Mouse (Mus musculus): ENCODE measurements at regions not wholly inside any gene's neighbourhood (a gene's known extent, or its start where the extent isn't known, plus 50 kb on each side); places are given as distances from the start of the nearest gene placed in this dataset.

DNA sequence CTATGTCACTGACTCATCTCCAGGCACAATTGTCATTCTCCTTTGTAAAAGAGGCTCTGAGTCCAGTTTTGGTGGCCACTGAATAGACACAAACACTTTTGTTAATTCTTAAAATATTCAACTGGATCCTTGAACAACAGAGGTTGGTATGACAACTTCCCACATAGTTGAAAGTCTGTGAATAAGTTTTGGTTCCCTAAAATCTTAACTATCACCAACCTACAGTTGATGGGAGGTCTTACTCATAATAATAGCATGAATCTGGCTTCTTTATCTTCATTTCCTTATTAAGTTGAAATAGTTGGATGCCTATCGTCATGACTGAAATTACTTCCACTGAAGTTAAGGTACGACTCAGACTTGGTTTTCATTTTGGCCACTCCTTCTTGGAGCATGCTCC lies 55.3 kb upstream of the Mtpn start:
- Histone ChIP-seq H3K27me3 (replicated peaks; ENCODE audit: control insufficient read depth, insufficient read depth, low read length) (no peaks in the 10 kb centered on the region), H3K9ac (ENCODE audit: low read depth, low read length) (no peak overlapping the region), H3K36me3 (ENCODE audit: control insufficient read depth, insufficient read depth, low read length) (no peaks in the 10 kb centered on the region), H3K27ac (ENCODE audit: low read depth, low read length) (no peak overlapping the region), H3K4me2 (ENCODE audit: low read length) (no peak overlapping the region), H3K4me3 (ENCODE audit: low read length) (no peak overlapping the region), H3K9me3 (ENCODE audit: control insufficient read depth, low read length) (no peaks in the 10 kb centered on the region), H3K4me1 (ENCODE audit: control insufficient read depth, insufficient read depth, low read depth, low read length) (no peaks in the 10 kb centered on the region)
- 85% methylated on average over 2 of the region's 2 CpGs for WGBS
- no peak for ATAC-seq

DNA sequence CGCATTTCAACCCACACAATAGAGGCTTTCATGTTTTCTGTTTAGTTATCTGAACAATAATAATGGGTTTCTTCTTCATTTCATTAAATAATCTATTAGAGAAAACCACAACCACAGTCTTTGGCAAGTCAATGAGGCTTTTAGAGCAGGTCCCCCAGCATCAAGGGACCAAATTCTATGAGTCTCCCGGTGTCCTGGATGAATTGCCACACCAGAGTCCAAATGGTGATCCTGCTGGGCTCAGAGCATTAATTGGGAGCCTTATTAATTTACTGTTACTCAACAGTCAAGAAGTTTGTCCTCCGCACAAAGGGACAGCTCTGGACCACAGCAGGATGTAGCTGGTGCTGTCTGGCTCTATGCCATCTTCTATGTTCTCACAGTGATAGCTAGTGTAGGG lies 52.5 kb upstream of the Mtpn start:
- H3K27me3 ChIP-seq (replicated peaks; ENCODE audit: control insufficient read depth, insufficient read depth, low read length): no peaks in the 10 kb centered on the region
- no peaks in the 10 kb centered on the region for H3K4me1 ChIP-seq (ENCODE audit: control insufficient read depth, insufficient read depth, low read depth, low read length)
- H3K27ac ChIP-seq (ENCODE audit: low read depth, low read length): no peak overlapping the region
- ATAC-seq: no peak
- 75% methylated on average over 3 of the region's 3 CpGs for WGBS
- H3K9me3 ChIP-seq (ENCODE audit: control insufficient read depth, low read length): no peaks in the 10 kb centered on the region
- no peak overlapping the region for H3K4me3 ChIP-seq (ENCODE audit: low read length)
- H3K4me2 ChIP-seq (ENCODE audit: low read length): no peak overlapping the region
- no peaks in the 10 kb centered on the region for H3K36me3 ChIP-seq (ENCODE audit: control insufficient read depth, insufficient read depth, low read length)
- no peak overlapping the region for H3K9ac ChIP-seq (ENCODE audit: low read depth, low read length)
